Mouse (Mus musculus) stomach, embryonic 14.5 days (tissue): ENCODE measurements around the gene Btg1. TPM values are rescaled to one million over a fixed set of nuclear protein-coding genes. Genes with fewer than 3 reads are reported as not detected.

Source experiments
- ATAC-seq: fragments of 200-750 bp; cut with Nextera tagmentation; 2 replicates; pipeline ENCODE4 v1.8.0; 2017; ENCODE audit warnings: low read depth, moderate TSS enrichment; ENCODE audit not compliant: insufficient number of reproducible peaks, insufficient read depth, low FRiP score
- H3K27ac ChIP-seq: fragments of 300-500 bp; sonication (generic); 2 replicates; pipeline ENCODE4 v1.5.1; 2014; ENCODE audit warnings: mild to moderate bottlenecking, low read length, moderate library complexity, mixed read lengths
- H3K27me3 ChIP-seq: fragments of 300-500 bp; sonication (generic); 2 replicates; pipeline ENCODE4 v1.6.1; 2014; ENCODE audit warnings: low read length, control low read depth, mixed read lengths; ENCODE audit not compliant: control insufficient read depth, insufficient read depth
- H3K36me3 ChIP-seq: fragments of 300-500 bp; sonication (generic); 2 replicates; pipeline ENCODE4 v1.6.1; 2014; ENCODE audit warnings: mild to moderate bottlenecking, control low read depth, low read length, moderate library complexity, mixed read lengths; ENCODE audit not compliant: control insufficient read depth, insufficient read depth
- H3K4me1 ChIP-seq: fragments of 300-500 bp; sonication (generic); 2 replicates; pipeline ENCODE4 v1.6.1; 2014; ENCODE audit warnings: low read length, control low read depth, mixed read lengths; ENCODE audit not compliant: control insufficient read depth, insufficient read depth
- H3K4me2 ChIP-seq: fragments of 300-500 bp; sonication (generic); replicated peaks from 2 replicates; pipeline ENCODE4 v1.6.1; 2014; ENCODE audit warnings: low read depth, low read length, control low read depth
- H3K4me3 ChIP-seq: fragments of 300-500 bp; sonication (generic); 2 replicates; pipeline ENCODE4 v1.5.1; 2014; ENCODE audit warnings: low read depth, low read length, control low read depth
- H3K9ac ChIP-seq: fragments of 300-500 bp; sonication (generic); replicated peaks from 2 replicates; pipeline ENCODE4 v1.6.1; 2014; ENCODE audit warnings: low read depth, mild to moderate bottlenecking, control low read depth, low read length, moderate library complexity, mixed read lengths
- H3K9me3 ChIP-seq: fragments of 300-500 bp; sonication (generic); 2 replicates; pipeline ENCODE4 v1.6.1; 2016; ENCODE audit warnings: low read depth, low read length, control low read depth; ENCODE audit not compliant: control insufficient read depth
- WGBS: fragments of 180-500 bp; shearing (Covaris S2); extraction: QIAGEN DNeasy Blood & Tissue Kit; methylation state at CpG from one replicate; pipeline ENCODE4 v1.1.7; 2014; 5-methylcytosine and 5-hydroxymethylcytosine counted together
- polyA plus RNA-seq: library from polyadenylated mRNA; unstranded; fragments of >200 nt; fragmentation: Nextera tagmentation; extraction: Ambion mirVana; gene quantifications from 2 replicates; pipeline ENCODE4 v1.2.1, GENCODE M21; 2014

The Btg1 gene
- polyA plus RNA-seq, 1 experiment from 2014 or later: 101 TPM

- peak overlapping the region; percentile 100 for H3K9ac ChIP-seq
- no peaks in the 10 kb centered on the region for H3K9me3 ChIP-seq
- H3K4me1 ChIP-seq: 0 out of 2 replicates have a peak, but pooled peaks cover 7% of the 10 kb centered on the region
- peak overlapping the region; percentile 100 for H3K4me3 ChIP-seq
- peak overlapping the region; percentile 98 for H3K27ac ChIP-seq
- under 1% methylated on average over 56 of the region's 78 CpGs for WGBS
- peak; percentile 5; the same call in 1 of the 2 replicates for ATAC-seq
- peak overlapping the region; percentile 40 for H3K4me2 ChIP-seq
- no peaks in the 10 kb centered on the region for H3K27me3 ChIP-seq
- H3K36me3 ChIP-seq: peaks cover 18% of the 10 kb centered on the region
Measured at GRCm38 (mm10) chr10:96617221-96617950, 580 bp downstream of the Btg1 start.

- ATAC-seq: peak; percentile 14; the same call in 1 of the 2 replicates
- Histone ChIP-seq H3K4me3 (peak overlapping the region; percentile 100), H3K4me1 (0 out of 2 replicates have a peak, but pooled peaks cover 7% of the 10 kb centered on the region), H3K27ac (peak overlapping the region; percentile 98), H3K36me3 (peaks cover 18% of the 10 kb centered on the region), H3K27me3 (no peaks in the 10 kb centered on the region), H3K9ac (peak overlapping the region; percentile 100), H3K9me3 (no peaks in the 10 kb centered on the region), H3K4me2 (peak overlapping the region; percentile 40)
- WGBS: under 1% methylated on average over 29 of the region's 29 CpGs
Measured at GRCm38 (mm10) chr10:96617951-96618575, 1.3 kb downstream of the Btg1 start.

GRCm38 (mm10) chr10:96619951-96620889, 3.4 kb downstream of the Btg1 start:
- peaks cover 27% of the 10 kb centered on the region for H3K36me3 ChIP-seq
- H3K27me3 ChIP-seq: no peaks in the 10 kb centered on the region
- H3K9me3 ChIP-seq: no peaks in the 10 kb centered on the region
- no peak for ATAC-seq
- H3K4me1 ChIP-seq: peaks cover 12% of the 10 kb centered on the region; the same call in 1 of the 2 replicates
- WGBS: 23% methylated on average over 8 of the region's 8 CpGs
- H3K9ac ChIP-seq: peak overlapping the region; percentile 71
- H3K4me3 ChIP-seq: peak overlapping the region; percentile 100
- peak overlapping the region; percentile 58; the same call in 1 of the 2 replicates for H3K27ac ChIP-seq
- H3K4me2 ChIP-seq: peak overlapping the region; percentile 91

GRCm38 (mm10) chr10:96620890-96621271, 4.1 kb downstream of the Btg1 start:
- 22% methylated on average over 4 of the region's 4 CpGs for WGBS
- peak overlapping the region; percentile 71; the same call in 1 of the 2 replicates for H3K9ac ChIP-seq
- H3K36me3 ChIP-seq: peaks cover 33% of the 10 kb centered on the region
- H3K4me1 ChIP-seq: peaks cover 12% of the 10 kb centered on the region; the same call in 1 of the 2 replicates
- no peaks in the 10 kb centered on the region for H3K27me3 ChIP-seq
- H3K27ac ChIP-seq: peak overlapping the region; percentile 58; the same call in 1 of the 2 replicates
- ATAC-seq: no peak
- H3K4me3 ChIP-seq: peak overlapping the region; percentile 100
- H3K4me2 ChIP-seq: peak overlapping the region; percentile 91
- no peaks in the 10 kb centered on the region for H3K9me3 ChIP-seq

- WGBS: 53% methylated on average over 4 of the region's 4 CpGs
- H3K36me3 ChIP-seq: peaks cover 33% of the 10 kb centered on the region
- H3K4me3 ChIP-seq: peak overlapping the region; percentile 100
- H3K9ac ChIP-seq: 0 out of 2 replicates have a peak overlapping the region, but pooled peaks have one; percentile 1
- ATAC-seq: no peak
- no peaks in the 10 kb centered on the region for H3K9me3 ChIP-seq
- H3K27me3 ChIP-seq: no peaks in the 10 kb centered on the region
- H3K27ac ChIP-seq: peak overlapping the region; percentile 11; the same call in 1 of the 2 replicates
- H3K4me2 ChIP-seq: peak overlapping the region; percentile 91
- peaks cover 12% of the 10 kb centered on the region; the same call in 1 of the 2 replicates for H3K4me1 ChIP-seq
Measured at GRCm38 (mm10) chr10:96621361-96621945, 4.6 kb downstream of the Btg1 start.

- no peaks in the 10 kb centered on the region for H3K9me3 ChIP-seq
- peak overlapping the region; percentile 11; the same call in 1 of the 2 replicates for H3K27ac ChIP-seq
- peak overlapping the region; percentile 18; the same call in 1 of the 2 replicates for H3K9ac ChIP-seq
- H3K4me2 ChIP-seq: peak overlapping the region; percentile 91
- 48% methylated on average over 13 of the region's 13 CpGs for WGBS
- H3K27me3 ChIP-seq: no peaks in the 10 kb centered on the region
- peaks cover 12% of the 10 kb centered on the region; the same call in 1 of the 2 replicates for H3K4me1 ChIP-seq
- H3K4me3 ChIP-seq: peak overlapping the region; percentile 100
- no peak for ATAC-seq
- peaks cover 33% of the 10 kb centered on the region for H3K36me3 ChIP-seq
Measured at GRCm38 (mm10) chr10:96621980-96622645, 5.3 kb downstream of the Btg1 start.

GRCm38 (mm10) chr10:96622761-96623632, 6.2 kb downstream of the Btg1 start:
- Histone ChIP-seq H3K9me3 (no peaks in the 10 kb centered on the region), H3K4me1 (peaks cover 12% of the 10 kb centered on the region; the same call in 1 of the 2 replicates), H3K27me3 (no peaks in the 10 kb centered on the region), H3K4me3 (peak overlapping the region; percentile 100; the same call in 1 of the 2 replicates), H3K4me2 (peak overlapping the region; percentile 91), H3K9ac (no peak overlapping the region), H3K27ac (no peak overlapping the region), H3K36me3 (peaks cover 36% of the 10 kb centered on the region)
- WGBS: 78% methylated on average over 6 of the region's 6 CpGs
- ATAC-seq: no peak
